Mouse (Mus musculus) erythroblast, embryonic 14.5 days (primary cell): ENCODE measurements at regions not wholly inside any gene's neighbourhood (a gene's known extent, or its start where the extent isn't known, plus 50 kb on each side); places are given as distances from the start of the nearest gene placed in this dataset.

ENCODE experiments used
- GATA1 ChIP-seq: IDR thresholded peaks from 2 replicates; pipeline ENCODE4 v1.6.1; 2012; ENCODE audit warnings: low read length, inconsistent platforms, mixed read lengths
- TAL1 ChIP-seq: IDR thresholded peaks from 3 replicates; pipeline ENCODE4 v1.6.1; 2012; ENCODE audit warnings: low read length, inconsistent platforms, mixed read lengths

GRCm38 (mm10) chr7:71471658-71472383 is 120.5 kb upstream of the Gm10295 start:
- TF ChIP-seq GATA1 (no peak), TAL1 (no peak)
